Mouse (Mus musculus): Measurements from ENCODE around the gene Eif4g3.
"Not testable (repeated sequence)": the region's sequence is repeated elsewhere in the genome, so short reads cannot be mapped to it uniquely, and the experiment has no call there.

Gene Eif4g3

GRCm38 (mm10) chr4:137992890-137993289 lies at the start of gene Eif4g3:
Gene Eif4g3 (plus strand): TSS chr4:137993022.
- DNase-seq (ENCODE audit: low spot score), result no peak

GRCm38 (mm10) chr4:137943540-137943939 lies 49.3 kb upstream of the Eif4g3 start:
- no peak for DNase-seq (ENCODE audit: low spot score)

GRCm38 (mm10) chr4:137945376-137945775 lies 47.4 kb upstream of the Eif4g3 start:
- no peak for DNase-seq (ENCODE audit: low spot score)

GRCm38 (mm10) chr4:137946419-137946818 lies 46.4 kb upstream of the Eif4g3 start:
- DNase-seq (ENCODE audit: low spot score), result no peak

GRCm38 (mm10) chr4:137952840-137953239 lies 40.0 kb upstream of the Eif4g3 start:
- DNase-seq (ENCODE audit: low spot score), result peak; percentile 89

- no peak for DNase-seq (ENCODE audit: low spot score)
Measured at GRCm38 (mm10) chr4:137954184-137954583, 38.6 kb upstream of the Eif4g3 start.

- DNase-seq (ENCODE audit: low spot score), result peak; percentile 38
Measured at GRCm38 (mm10) chr4:137954926-137955396, 37.9 kb upstream of the Eif4g3 start.

GRCm38 (mm10) chr4:137956260-137956659 lies 36.6 kb upstream of the Eif4g3 start:
- no peak for DNase-seq (ENCODE audit: low spot score)

GRCm38 (mm10) chr4:137959889-137960665 lies 32.7 kb upstream of the Eif4g3 start:
- DNase-seq (ENCODE audit: low spot score), result no peak

- DNase-seq (ENCODE audit: low spot score), result no peak
Measured at GRCm38 (mm10) chr4:137960757-137961156, 32.1 kb upstream of the Eif4g3 start.

- DNase-seq (ENCODE audit: low spot score), result no peak
Measured at GRCm38 (mm10) chr4:137962643-137963350, 30.0 kb upstream of the Eif4g3 start.

GRCm38 (mm10) chr4:137963431-137963830 lies 29.4 kb upstream of the Eif4g3 start:
- no peak for DNase-seq (ENCODE audit: low spot score)

- DNase-seq (ENCODE audit: low spot score), result peak; percentile 88
Measured at GRCm38 (mm10) chr4:137963881-137964584, 28.8 kb upstream of the Eif4g3 start.

- DNase-seq (ENCODE audit: low spot score), result no peak
Measured at GRCm38 (mm10) chr4:137964585-137964930, 28.3 kb upstream of the Eif4g3 start.

- peak; percentile 94 for DNase-seq (ENCODE audit: low spot score)
Measured at GRCm38 (mm10) chr4:137968203-137968602, 24.6 kb upstream of the Eif4g3 start.

- DNase-seq (ENCODE audit: low spot score), result not testable (repeated sequence)
Measured at GRCm38 (mm10) chr4:137970623-137971199, 22.1 kb upstream of the Eif4g3 start.

GRCm38 (mm10) chr4:137974856-137975432 lies 17.9 kb upstream of the Eif4g3 start:
- not testable (repeated sequence) for DNase-seq (ENCODE audit: low spot score)

- not testable (repeated sequence) for DNase-seq (ENCODE audit: low spot score)
Measured at GRCm38 (mm10) chr4:137979066-137979644, 13.7 kb upstream of the Eif4g3 start.

- DNase-seq (ENCODE audit: low spot score), result no peak
Measured at GRCm38 (mm10) chr4:137982869-137983268, 10.0 kb upstream of the Eif4g3 start.

GRCm38 (mm10) chr4:137984212-137984611 lies 8.6 kb upstream of the Eif4g3 start:
- DNase-seq (ENCODE audit: low spot score), result no peak

- no peak for DNase-seq (ENCODE audit: low spot score)
Measured at GRCm38 (mm10) chr4:137984746-137985145, 8.1 kb upstream of the Eif4g3 start.

Data from retina, embryonic 14.5 days (tissue).